Mouse (Mus musculus) midbrain, embryonic 14.5 days (tissue): Measurements from ENCODE around the gene Upf2. TPM values are rescaled to one million over a fixed set of nuclear protein-coding genes. Genes with fewer than 3 reads are reported as not detected.

Experiments used
- ATAC-seq: fragments of 200-750 bp; cut with Nextera tagmentation; 2 replicates; pipeline ENCODE4 v1.8.0; 2017; ENCODE audit warnings: moderate number of reproducible peaks, moderate library complexity; ENCODE audit not compliant: low FRiP score, low TSS enrichment
- DNase-seq: peaks from one replicate; pipeline ENCODE4 v3.0.0-alpha.2; 2015
- H3K27ac ChIP-seq: fragments of 300-500 bp; sonication (generic); replicated peaks from 2 replicates; pipeline ENCODE4 v1.5.1; 2014; ENCODE audit warnings: mild to moderate bottlenecking, low read depth, low read length, moderate library complexity
- H3K27me3 ChIP-seq: fragments of 300-500 bp; sonication (generic); 2 replicates; pipeline ENCODE4 v1.6.1; 2014; ENCODE audit warnings: low read length, control low read depth, mixed read lengths; ENCODE audit not compliant: control insufficient read depth, insufficient read depth
- H3K36me3 ChIP-seq: fragments of 300-500 bp; sonication (generic); 2 replicates; pipeline ENCODE4 v1.6.1; 2014; ENCODE audit warnings: low read length, control low read depth; ENCODE audit not compliant: control insufficient read depth, insufficient read depth
- H3K4me1 ChIP-seq: fragments of 300-500 bp; sonication (generic); 2 replicates; pipeline ENCODE4 v1.6.1; 2014; ENCODE audit warnings: mild to moderate bottlenecking, antibody characterized with exemption, low read length, control low read depth; ENCODE audit not compliant: control insufficient read depth, insufficient read depth
- H3K4me2 ChIP-seq: fragments of 300-500 bp; sonication (generic); 2 replicates; pipeline ENCODE4 v1.6.1; 2014; ENCODE audit warnings: mild to moderate bottlenecking, low read length, moderate library complexity
- H3K4me3 ChIP-seq: fragments of 300-500 bp; sonication (generic); replicated peaks from 2 replicates; pipeline ENCODE4 v1.5.1; 2014; ENCODE audit warnings: low read depth, low read length
- H3K9ac ChIP-seq: fragments of 300-500 bp; sonication (generic); replicated peaks from 2 replicates; pipeline ENCODE4 v1.6.1; 2014; ENCODE audit warnings: mild to moderate bottlenecking, low read length, moderate library complexity
- H3K9me3 ChIP-seq: fragments of 300-500 bp; sonication (generic); 2 replicates; pipeline ENCODE4 v1.6.1; 2016; ENCODE audit warnings: low read length, control low read depth, mixed read lengths; ENCODE audit not compliant: control insufficient read depth
- WGBS: fragments of 180-500 bp; shearing (Covaris S2); extraction: QIAGEN DNeasy Blood & Tissue Kit; methylation state at CpG from one replicate; pipeline ENCODE4 v1.1.7; 2014; 5-methylcytosine and 5-hydroxymethylcytosine counted together
- polyA plus RNA-seq: library from polyadenylated mRNA; unstranded; fragments of >200 nt; fragmentation: Nextera tagmentation; extraction: Ambion mirVana; gene quantifications from 2 replicates; pipeline ENCODE4 v1.2.1, GENCODE M21; 2014

Upf2 gene
- polyA plus RNA-seq: 8.7 and 12.2 TPM in 2 replicates

DNA sequence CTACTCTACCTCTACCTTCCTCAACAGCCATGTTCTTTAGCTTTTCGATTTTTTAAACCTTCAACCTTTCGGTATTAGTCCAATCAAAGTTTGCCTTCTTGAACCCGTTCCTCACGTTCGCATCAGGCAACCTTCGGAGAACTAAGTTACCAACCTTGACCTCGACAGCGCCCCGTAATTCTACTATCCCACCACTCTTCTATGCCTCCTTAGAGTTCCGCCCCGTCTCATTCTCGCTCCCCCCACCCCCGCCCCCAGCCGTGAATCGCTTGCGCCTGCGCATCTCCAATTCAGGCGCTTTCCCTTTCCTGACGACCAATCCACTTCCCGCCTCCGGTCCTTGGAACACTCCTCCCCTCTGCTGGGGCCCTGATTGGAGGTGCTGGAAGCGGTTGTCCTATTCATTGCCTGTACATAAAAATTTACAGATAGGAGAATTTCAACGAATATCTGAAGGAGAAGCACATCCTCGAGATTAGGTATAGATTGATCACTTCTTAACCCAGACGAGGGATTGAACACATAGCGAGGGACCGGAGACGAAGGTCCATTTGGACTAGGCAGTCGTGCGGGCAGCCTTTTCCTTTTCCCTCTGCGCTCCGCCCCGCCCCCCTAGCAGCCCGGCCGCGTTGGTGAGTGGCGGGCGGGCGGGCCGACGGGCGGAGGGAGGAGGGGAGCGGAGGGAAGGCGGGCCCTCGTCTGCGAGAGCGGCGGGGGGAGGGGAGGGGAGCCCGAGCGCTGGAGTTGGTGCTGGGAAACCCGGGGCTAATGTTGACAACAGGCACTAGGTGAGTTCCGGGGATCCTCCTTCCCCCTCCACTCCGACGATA is at the start of gene Upf2:
Upf2 (plus strand) TSS at position 704 of the 830 bp plus-strand sequence.
- peak within 1 kb of the TSS; percentile 88 for H3K4me2 ChIP-seq
- no peaks in the 10 kb centered on the region for H3K27me3 ChIP-seq
- peak within 1 kb of the TSS; percentile 92 for H3K4me3 ChIP-seq
- DNase-seq: peak; percentile 98
- peak within 1 kb of the TSS; percentile 91 for H3K9ac ChIP-seq
- ATAC-seq: peak; percentile 96
- H3K4me1 ChIP-seq: peaks cover 13% of the 10 kb centered on the region; the same call in 1 of the 2 replicates
- under 1% methylated on average over 50 of the region's 54 CpGs for WGBS
- H3K36me3 ChIP-seq: no peaks in the 10 kb centered on the region
- no peaks in the 10 kb centered on the region for H3K9me3 ChIP-seq
- peak within 1 kb of the TSS; percentile 89 for H3K27ac ChIP-seq

- H3K27me3 ChIP-seq: no peaks in the 10 kb centered on the region
- peaks cover 16% of the 10 kb centered on the region for H3K36me3 ChIP-seq
- H3K9ac ChIP-seq: no peak overlapping the region
- no peak overlapping the region for H3K4me3 ChIP-seq
- peak; percentile 55 for DNase-seq
- H3K9me3 ChIP-seq: no peaks in the 10 kb centered on the region
- H3K4me2 ChIP-seq: no peak overlapping the region
- no peak for ATAC-seq
- WGBS: 48% methylated on average over 5 of the region's 5 CpGs
- no peaks in the 10 kb centered on the region for H3K4me1 ChIP-seq
- no peak overlapping the region for H3K27ac ChIP-seq
These were observed 45.2 kb upstream of the Upf2 start for GRCm38 (mm10) chr2:5906092-5906491.

DNA sequence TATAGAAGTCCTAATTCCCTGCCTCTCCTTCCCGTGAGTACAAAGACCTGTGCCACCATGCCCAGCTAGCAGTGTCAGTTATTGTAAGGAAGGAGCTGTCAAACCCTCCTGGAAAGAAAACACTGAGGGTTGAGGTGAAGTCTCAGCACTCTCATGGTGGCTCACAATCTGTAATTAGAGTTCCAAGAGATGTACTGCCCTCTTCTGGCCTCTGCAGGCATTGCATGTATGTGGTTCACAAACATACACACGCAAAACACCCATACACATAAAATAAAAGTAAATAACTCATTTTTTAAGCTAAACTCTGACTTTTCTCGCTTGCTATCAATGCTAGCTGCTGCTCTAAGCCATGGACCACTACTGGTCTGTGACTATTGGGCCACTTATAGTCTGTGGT is 44.6 kb upstream of the Upf2 start:
- H3K4me1 ChIP-seq: no peaks in the 10 kb centered on the region
- no peaks in the 10 kb centered on the region for H3K9me3 ChIP-seq
- peaks cover 15% of the 10 kb centered on the region for H3K36me3 ChIP-seq
- no peak for ATAC-seq
- DNase-seq: peak; percentile 67
- WGBS: 48% methylated on average over 3 of the region's 3 CpGs
- no peak overlapping the region for H3K9ac ChIP-seq
- no peak overlapping the region for H3K4me3 ChIP-seq
- no peak overlapping the region for H3K4me2 ChIP-seq
- H3K27ac ChIP-seq: no peak overlapping the region
- H3K27me3 ChIP-seq: no peaks in the 10 kb centered on the region

DNA sequence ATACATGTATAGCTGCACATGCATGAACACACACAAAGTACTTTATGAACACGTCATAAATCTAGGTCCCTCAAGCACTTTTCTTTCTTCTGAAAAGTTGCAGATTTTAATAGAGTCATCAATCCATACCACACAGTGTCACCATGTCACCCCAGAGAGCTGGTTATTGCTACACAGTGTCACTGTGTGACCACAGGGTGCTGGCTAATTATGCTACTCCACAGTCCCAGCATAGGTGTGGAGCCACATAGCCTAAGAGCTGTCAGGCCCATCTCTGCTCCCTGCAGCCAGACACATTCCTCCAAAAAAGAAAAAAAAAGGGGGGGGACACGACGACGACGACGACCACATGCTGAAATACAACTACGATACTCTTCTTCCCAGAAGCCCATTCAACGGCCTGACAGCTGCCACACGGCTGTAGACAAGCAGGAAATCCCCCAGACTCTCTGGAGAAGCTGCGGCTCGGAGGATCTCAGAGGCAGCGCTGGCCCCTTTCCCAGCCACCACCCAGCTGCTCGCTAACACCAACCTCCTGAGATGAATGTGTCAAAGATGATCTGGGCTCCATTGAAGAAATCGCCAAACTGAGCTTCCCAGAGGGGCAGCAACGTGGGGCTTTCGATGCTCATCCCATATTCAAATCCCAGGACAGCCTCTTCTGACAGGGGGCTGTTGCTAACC is 39.8 kb upstream of the Upf2 start:
- H3K27me3 ChIP-seq: no peaks in the 10 kb centered on the region
- no peak overlapping the region for H3K4me2 ChIP-seq
- DNase-seq (peak; percentile 49), ATAC-seq (no peak; the same call in 1 of the 2 replicates)
- H3K4me1 ChIP-seq: no peaks in the 10 kb centered on the region
- H3K9ac ChIP-seq: no peak overlapping the region
- peaks cover 14% of the 10 kb centered on the region for H3K36me3 ChIP-seq
- no peak overlapping the region for H3K27ac ChIP-seq
- H3K4me3 ChIP-seq: no peak overlapping the region
- 42% methylated on average over 16 of the region's 16 CpGs for WGBS
- no peaks in the 10 kb centered on the region for H3K9me3 ChIP-seq

DNA sequence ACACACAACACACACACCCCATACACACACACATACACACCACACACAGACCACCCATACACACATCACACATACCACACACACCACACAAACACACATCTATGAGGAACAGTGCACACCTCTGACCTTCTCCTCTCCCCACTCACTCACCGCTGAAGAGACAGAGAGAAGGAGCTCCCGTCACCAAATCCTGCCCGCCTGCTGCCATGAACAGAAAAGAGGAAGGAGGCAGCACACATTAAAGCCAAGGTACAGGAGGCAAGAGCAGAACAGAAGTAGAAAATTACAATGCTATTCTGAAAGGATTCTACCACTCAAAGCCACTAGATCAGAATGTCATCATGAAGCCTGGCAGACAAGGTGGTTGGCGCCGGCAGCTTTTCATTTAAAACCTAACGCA is 28.4 kb upstream of the Upf2 start:
- Histone ChIP-seq H3K9me3 (no peaks in the 10 kb centered on the region), H3K36me3 (peaks cover 19% of the 10 kb centered on the region), H3K4me1 (no peaks in the 10 kb centered on the region), H3K27me3 (no peaks in the 10 kb centered on the region), H3K9ac (no peak overlapping the region), H3K4me3 (no peak overlapping the region), H3K4me2 (no peak overlapping the region), H3K27ac (no peak overlapping the region)
- ATAC-seq (no peak), DNase-seq (no peak)
- 94% methylated on average over 6 of the region's 6 CpGs for WGBS

DNA sequence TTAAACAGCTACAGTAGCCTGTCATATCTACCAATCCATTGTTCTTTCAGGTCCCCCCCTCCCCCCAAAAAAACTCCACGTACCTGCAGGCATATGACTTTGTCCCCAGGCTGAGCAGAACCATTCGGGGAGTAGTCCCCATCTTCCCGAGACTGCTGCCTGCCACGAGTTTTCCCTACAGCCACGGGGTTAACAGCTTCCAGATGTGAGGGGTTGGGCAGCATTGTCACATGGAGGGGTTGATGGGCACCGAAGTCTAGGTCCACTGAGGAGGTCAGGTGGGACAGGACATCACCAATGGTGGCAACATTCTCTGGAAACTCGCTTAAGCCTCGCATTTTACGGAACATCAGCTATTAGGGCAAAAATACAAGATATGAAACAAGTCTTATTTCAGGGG is 27.5 kb upstream of the Upf2 start:
- WGBS: 91% methylated on average over 9 of the region's 9 CpGs
- Histone ChIP-seq H3K4me2 (no peak overlapping the region), H3K36me3 (peaks cover 17% of the 10 kb centered on the region)

GRCm38 (mm10) chr2:5927481-5927880 is 23.8 kb upstream of the Upf2 start:
- Histone ChIP-seq H3K4me1 (no peaks in the 10 kb centered on the region), H3K27ac (no peak overlapping the region), H3K9me3 (no peaks in the 10 kb centered on the region), H3K9ac (no peak overlapping the region), H3K27me3 (no peaks in the 10 kb centered on the region), H3K4me2 (no peak overlapping the region), H3K4me3 (no peak overlapping the region), H3K36me3 (peaks cover 11% of the 10 kb centered on the region)
- DNase-seq (no peak), ATAC-seq (no peak)
- 95% methylated on average over 5 of the region's 5 CpGs for WGBS

More for the DNA sequence above, 27.5 kb upstream of the Upf2 start:
- Histone ChIP-seq H3K4me3 (no peak overlapping the region), H3K27me3 (no peaks in the 10 kb centered on the region), H3K9me3 (no peaks in the 10 kb centered on the region), H3K4me1 (no peaks in the 10 kb centered on the region), H3K27ac (no peak overlapping the region), H3K9ac (no peak overlapping the region)
- DNase-seq: no peak
- no peak for ATAC-seq

DNA sequence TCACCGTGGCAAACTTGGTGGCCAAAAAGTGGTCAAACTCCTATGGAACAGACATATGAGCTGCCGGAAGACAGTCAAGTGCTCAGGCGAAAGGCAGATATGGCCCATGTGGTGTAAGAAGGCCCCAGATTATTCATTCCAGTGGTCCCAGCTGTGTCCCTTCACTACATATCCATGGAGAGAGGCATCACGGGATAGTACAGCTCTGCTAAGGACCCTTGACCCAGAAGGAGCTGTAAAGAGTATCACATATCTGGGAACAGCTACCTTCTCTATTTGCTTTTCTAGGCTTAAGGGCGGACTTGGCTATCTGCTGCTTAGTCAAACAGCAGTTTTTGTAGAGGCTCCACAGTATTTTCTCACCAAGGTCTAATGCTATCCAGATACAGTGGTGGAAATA is 21.5 kb upstream of the Upf2 start:
- ATAC-seq: no peak
- no peak overlapping the region for H3K27ac ChIP-seq
- 92% methylated on average over 5 of the region's 5 CpGs for WGBS

More for the DNA sequence above, 21.5 kb upstream of the Upf2 start:
- Histone ChIP-seq H3K27me3 (no peaks in the 10 kb centered on the region), H3K9ac (no peak overlapping the region), H3K4me3 (no peak overlapping the region), H3K4me2 (no peak overlapping the region), H3K36me3 (peaks cover 8% of the 10 kb centered on the region), H3K4me1 (no peaks in the 10 kb centered on the region), H3K9me3 (no peaks in the 10 kb centered on the region)
- no peak for DNase-seq
